Mouse (Mus musculus): ENCODE measurements around the gene Cpped1. TPM values are rescaled to one million over a fixed set of nuclear protein-coding genes. Genes with fewer than 3 reads are reported as not detected.

The Cpped1 gene
- polyA plus RNA-seq, 1 experiment = 29.6 TPM

DNA sequence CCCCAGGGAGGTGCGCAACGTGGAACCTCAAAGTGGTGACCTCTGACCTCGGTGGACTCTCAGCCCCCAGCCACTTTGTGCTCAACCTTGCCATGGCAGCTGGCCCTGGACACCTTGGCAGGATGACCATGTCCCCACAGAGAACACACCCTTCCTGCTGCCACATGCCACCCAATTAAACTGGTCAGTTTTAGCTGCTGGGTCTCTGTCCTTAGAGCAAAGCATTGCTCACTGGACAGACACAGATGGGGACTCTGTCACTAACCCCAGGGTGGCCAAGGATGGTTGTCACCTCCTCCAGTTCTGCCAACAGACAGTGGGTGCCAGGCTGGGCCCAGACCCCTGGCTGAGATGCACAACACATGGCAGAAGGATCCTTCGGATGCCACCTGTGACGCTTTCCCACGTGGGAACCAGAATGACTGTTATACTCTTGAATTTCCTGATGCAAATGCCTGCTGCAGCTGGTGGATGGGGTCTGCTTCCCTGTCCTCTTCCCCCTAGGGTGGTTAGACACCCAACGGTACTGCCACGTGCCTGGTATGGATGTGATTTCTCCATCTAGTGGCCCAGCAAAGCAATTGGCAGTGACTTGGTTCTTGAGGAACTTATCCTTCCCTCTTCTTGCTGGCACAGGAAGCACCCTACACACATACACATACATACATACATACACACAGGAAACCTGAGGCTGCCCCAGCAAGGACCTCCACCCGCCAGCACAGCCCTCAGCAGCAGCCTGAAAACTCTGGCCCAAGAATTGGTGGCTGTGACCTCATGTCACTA lies 153.8 kb downstream of the Cpped1 start:
- Histone ChIP-seq H3K36me3 (ENCODE audit: control insufficient read depth, insufficient read depth) (no peaks in the 10 kb centered on the region), H3K4me2 (ENCODE audit: low read depth) (no peak overlapping the region), H3K4me3 (no peak overlapping the region), H3K27me3 (ENCODE audit: control insufficient read depth, insufficient read depth, insufficient read length) (no peaks in the 10 kb centered on the region), H3ac (ENCODE audit: control insufficient read depth, insufficient read length) (no peak overlapping the region), H3K79me2 (ENCODE audit: control insufficient read depth, insufficient read depth) (no peaks in the 10 kb centered on the region)
- no peak for TF ChIP-seq POLR2AphosphoS2 (IDR thresholded peaks at IDR 0.05; ENCODE audit: insufficient read length, low read depth)
- TF ChIP-seq E2F4 (IDR thresholded peaks at IDR 0.05; ENCODE audit: insufficient read depth) = no peak
- TF ChIP-seq CEBPB (IDR thresholded peaks at IDR 0.05; ENCODE audit: insufficient read depth, poor library complexity, severe bottlenecking) = no peak
- TF ChIP-seq MYOD1 (IDR thresholded peaks at IDR 0.05; ENCODE audit: control insufficient read depth in 1 of 3, insufficient read length in 2 of 3, low read depth in 2 of 3) = no peak
- TF ChIP-seq TCF12 (IDR thresholded peaks at IDR 0.05; ENCODE audit: insufficient read depth, poor library complexity, severe bottlenecking) = no peak
- no peak for TF ChIP-seq USF1 (IDR thresholded peaks at IDR 0.05; ENCODE audit: low read depth)
- TF ChIP-seq SRF (IDR thresholded peaks at IDR 0.05; ENCODE audit: control insufficient read depth, insufficient read length, low read depth) = no peak
- no peak for TF ChIP-seq TCF3 (IDR thresholded peaks at IDR 0.05; ENCODE audit: insufficient read length, low read depth)
- TF ChIP-seq MAX (IDR thresholded peaks at IDR 0.05; ENCODE audit: low read depth) = no peak
- TF ChIP-seq MYOG (IDR thresholded peaks at IDR 0.05; ENCODE audit: control insufficient read depth in 1 of 3, insufficient read depth in 1 of 3, insufficient read length in 2 of 3, low read depth in 2 of 3) = no peak
- no peak for TF ChIP-seq REST (IDR thresholded peaks at IDR 0.05; ENCODE audit: insufficient read depth, insufficient read length)
- no peak for TF ChIP-seq POLR2A (IDR thresholded peaks at IDR 0.05; ENCODE audit: insufficient read length, low read depth)

DNA sequence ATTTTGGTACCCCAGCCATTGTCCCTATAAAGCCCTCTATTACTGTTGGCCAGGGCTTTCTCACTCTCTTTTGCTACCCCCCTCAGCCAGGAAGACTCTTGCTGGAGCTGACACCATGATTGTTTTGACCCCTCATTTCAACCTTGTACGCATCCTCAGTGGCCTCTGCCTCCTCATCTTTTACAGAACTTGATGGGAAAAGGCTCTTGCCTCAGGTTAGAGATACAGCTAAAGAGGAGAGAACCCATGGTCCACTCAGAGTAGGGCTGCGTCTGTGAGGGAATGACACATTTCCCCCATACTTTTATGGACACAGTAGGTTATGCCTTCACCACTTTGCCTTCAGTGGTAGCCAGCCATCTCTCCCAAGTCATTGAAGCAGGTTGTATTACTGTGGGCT lies 155.1 kb downstream of the Cpped1 start:
- no peaks in the 10 kb centered on the region for H3K79me2 ChIP-seq (ENCODE audit: control insufficient read depth, insufficient read depth)
- no peaks in the 10 kb centered on the region for H3K36me3 ChIP-seq (ENCODE audit: control insufficient read depth, insufficient read depth)
- no peaks in the 10 kb centered on the region for H3K27me3 ChIP-seq (ENCODE audit: control insufficient read depth, insufficient read depth, insufficient read length)
- no peak for TF ChIP-seq POLR2AphosphoS2 (IDR thresholded peaks at IDR 0.05; ENCODE audit: insufficient read length, low read depth)
- no peak for TF ChIP-seq MYOG (IDR thresholded peaks at IDR 0.05; ENCODE audit: control insufficient read depth in 1 of 3, insufficient read depth in 1 of 3, insufficient read length in 2 of 3, low read depth in 2 of 3)
- no peak for TF ChIP-seq MYOD1 (IDR thresholded peaks at IDR 0.05; ENCODE audit: control insufficient read depth in 1 of 3, insufficient read length in 2 of 3, low read depth in 2 of 3)
- no peak for TF ChIP-seq CEBPB (IDR thresholded peaks at IDR 0.05; ENCODE audit: insufficient read depth, poor library complexity, severe bottlenecking)
- TF ChIP-seq TCF12 (IDR thresholded peaks at IDR 0.05; ENCODE audit: insufficient read depth, poor library complexity, severe bottlenecking) = no peak
- TF ChIP-seq POLR2A (IDR thresholded peaks at IDR 0.05; ENCODE audit: insufficient read length, low read depth) = no peak
- no peak for TF ChIP-seq E2F4 (IDR thresholded peaks at IDR 0.05; ENCODE audit: insufficient read depth)
- TF ChIP-seq MAX (IDR thresholded peaks at IDR 0.05; ENCODE audit: low read depth) = no peak
- TF ChIP-seq USF1 (IDR thresholded peaks at IDR 0.05; ENCODE audit: low read depth) = no peak
- TF ChIP-seq TCF3 (IDR thresholded peaks at IDR 0.05; ENCODE audit: insufficient read length, low read depth) = no peak
- TF ChIP-seq REST (IDR thresholded peaks at IDR 0.05; ENCODE audit: insufficient read depth, insufficient read length) = no peak
- H3ac ChIP-seq (ENCODE audit: control insufficient read depth, insufficient read length) = no peak overlapping the region
- H3K4me2 ChIP-seq (ENCODE audit: low read depth) = no peak overlapping the region
- H3K4me3 ChIP-seq = no peak overlapping the region

Other genes starting within 250 kb of the Cpped1 start
- gene Shisa9, start 74.7 kb upstream of the Cpped1 start, polyA plus RNA-seq (2012; fragmentation: generic; extraction: Trizol) = not detected

All from myocyte (in vitro differentiated cells).